Mouse (Mus musculus) skeletal muscle tissue, adult 2 months (tissue): ENCODE measurements around the gene Macf1.
"Not testable (repeated sequence)": the region's sequence is repeated elsewhere in the genome, so short reads cannot be mapped to it uniquely, and the experiment has no call there.

Experiments
- DNase-seq: peaks from one replicate; pipeline ENCODE4 v3.0.0-alpha.2; 2012; ENCODE audit warnings: low read depth, low spot score

Gene Macf1

DNA sequence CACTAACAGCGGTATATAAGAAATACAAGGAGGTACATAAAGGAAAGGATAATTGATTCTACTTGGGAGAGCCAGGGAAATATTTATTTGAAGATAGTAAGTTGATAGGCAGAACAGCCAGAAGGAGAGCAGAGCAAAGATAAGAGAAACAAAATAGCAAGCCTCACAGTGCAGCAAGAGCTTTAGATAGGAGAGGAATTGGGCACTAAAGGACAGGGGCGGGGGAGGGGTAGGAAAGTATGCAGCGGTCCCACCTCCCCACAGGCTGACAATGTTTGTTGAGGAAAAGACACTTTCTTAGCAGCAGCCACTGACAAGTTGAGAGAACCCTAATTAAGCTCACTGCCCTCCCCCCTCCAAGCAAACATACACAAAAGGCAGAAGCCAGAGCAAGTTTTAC is 131.5 kb downstream of the Macf1 start:
- DNase-seq, result no peak

DNA sequence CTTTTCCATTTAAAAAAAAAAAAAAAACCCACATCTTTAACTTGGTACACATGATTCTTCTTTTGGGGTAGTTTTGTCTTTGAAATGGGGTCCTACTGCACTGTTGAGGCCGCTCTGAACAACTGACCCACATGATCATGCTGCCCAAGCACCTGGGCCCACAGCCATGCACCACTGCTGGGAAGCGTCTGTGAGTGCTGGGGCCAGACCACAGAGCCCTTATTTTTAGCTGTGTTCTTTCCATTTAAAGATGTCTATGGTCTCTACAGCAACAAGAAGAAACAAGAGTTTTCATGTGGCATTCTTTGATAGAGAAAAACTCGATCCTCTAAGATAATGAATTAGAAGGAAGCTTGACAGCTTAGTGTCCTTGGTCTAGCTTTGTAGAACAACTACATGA is 135.8 kb downstream of the Macf1 start:
- no peak for DNase-seq

DNA sequence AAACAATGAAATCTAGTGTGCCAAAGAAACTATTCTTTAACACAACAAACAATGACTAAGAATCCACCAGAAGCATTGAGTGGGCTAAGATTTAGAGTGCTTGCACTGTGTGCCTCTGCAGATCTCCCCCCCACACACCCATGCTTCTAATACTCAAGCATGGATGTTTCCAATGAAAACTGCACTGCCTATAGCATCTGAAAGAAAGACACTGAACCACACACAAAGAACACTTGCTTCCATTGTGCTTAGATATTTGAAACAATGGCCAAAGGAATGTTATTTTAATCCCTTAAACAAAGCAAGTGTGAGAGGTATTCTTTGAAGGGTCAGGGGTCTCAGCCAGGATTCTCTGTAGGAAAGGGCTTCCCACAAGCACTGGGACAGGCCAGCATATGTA is 140.5 kb downstream of the Macf1 start:
- DNase-seq, result no peak

DNA sequence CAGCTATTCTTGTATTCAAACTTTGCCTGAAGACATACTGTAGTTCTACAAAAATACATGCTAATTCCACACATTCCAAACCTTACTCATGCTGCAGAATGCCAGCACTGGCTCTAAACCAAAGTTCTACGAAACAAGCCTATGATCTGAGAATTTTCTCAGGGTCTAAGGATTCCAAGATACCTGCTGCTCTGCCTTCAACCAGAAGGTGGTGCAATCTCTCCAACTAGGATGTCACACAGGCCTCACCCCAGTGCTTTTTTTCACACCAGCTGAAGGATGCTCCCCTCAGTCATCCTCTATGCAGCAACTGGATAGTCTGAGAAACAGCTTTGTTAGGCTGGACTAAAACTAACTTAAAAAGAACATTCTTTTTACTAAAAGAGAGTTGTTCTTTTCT is 148.9 kb downstream of the Macf1 start:
- DNase-seq, result peak; percentile 47

DNA sequence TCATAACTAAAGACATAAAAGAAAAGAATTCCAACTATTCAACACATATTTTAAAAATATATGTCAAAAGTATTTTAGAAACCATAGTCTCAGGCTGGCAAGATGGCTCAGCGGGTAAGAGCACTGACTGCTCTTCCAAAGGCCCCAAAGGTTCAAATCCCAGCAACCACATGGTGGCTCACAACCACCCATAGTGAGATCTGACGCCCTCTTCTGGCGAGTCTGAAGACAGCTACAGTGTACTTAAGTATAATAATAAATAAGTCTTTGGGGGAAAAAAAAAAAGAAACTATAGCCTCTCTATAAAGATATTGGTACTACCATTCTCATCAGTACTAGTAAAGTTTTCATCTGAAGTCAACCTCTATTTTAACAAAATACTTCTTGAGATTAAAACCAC is 152.2 kb downstream of the Macf1 start:
- DNase-seq, result no peak

DNA sequence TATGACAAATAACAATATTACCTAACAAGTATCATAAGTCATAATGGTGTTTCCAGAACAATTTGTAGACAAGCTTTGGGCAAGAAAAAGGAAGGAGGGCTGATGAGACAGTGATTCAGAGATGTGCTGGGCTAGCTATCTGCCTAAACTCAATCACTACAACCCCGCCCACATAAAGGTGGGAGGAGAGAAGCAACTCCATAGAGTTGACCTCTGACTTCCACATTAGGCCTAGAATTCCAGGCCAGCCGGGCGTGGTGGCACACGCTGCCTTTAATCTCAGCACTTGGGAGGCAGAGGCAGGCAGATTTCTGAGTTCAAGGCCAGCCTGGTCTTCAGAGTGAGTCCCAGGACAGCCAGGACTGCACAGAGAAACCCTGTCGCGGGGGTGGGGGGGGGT is 153.2 kb downstream of the Macf1 start:
- DNase-seq, result no peak

DNA sequence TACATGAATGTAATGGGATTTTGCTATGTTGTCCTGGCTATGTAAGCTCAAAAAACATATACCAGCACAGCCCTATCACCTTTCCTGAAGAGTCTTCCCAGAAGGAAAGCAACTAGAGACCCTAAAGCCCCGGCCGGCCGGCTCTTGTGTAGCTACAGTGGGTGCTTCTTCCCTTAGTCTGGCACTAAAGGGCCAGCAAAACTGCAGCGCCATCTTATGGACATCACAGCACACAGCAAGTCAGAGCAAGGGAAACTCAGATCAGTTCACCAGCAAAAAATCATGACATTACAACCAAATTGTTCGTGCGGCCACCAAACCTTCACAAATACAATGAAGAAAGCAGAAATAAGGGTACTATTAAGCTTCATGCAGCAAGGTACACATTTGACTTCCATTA is 154.9 kb downstream of the Macf1 start:
- DNase-seq, result peak; percentile 24

DNA sequence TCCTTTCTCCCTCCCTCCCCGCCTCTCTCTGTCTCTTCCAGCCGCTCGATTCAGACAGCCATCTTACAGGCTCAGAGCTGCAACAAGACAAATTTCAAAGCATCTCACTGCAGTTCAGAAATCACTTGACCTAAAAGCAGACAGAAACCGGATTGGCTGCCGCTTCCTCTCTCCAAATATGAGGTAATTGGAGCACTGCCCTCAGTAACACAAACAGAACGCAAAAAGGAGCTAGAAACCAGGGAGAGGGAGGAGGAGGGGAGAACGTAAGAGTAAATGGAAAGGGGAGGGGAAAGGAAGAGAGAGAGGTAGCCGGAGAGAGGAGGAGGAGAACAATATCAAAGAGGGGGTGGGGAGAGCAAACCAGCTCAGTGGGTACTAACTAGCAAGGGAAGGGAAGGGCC is 156.6 kb downstream of the Macf1 start:
- peak; percentile 25 for DNase-seq

DNA sequence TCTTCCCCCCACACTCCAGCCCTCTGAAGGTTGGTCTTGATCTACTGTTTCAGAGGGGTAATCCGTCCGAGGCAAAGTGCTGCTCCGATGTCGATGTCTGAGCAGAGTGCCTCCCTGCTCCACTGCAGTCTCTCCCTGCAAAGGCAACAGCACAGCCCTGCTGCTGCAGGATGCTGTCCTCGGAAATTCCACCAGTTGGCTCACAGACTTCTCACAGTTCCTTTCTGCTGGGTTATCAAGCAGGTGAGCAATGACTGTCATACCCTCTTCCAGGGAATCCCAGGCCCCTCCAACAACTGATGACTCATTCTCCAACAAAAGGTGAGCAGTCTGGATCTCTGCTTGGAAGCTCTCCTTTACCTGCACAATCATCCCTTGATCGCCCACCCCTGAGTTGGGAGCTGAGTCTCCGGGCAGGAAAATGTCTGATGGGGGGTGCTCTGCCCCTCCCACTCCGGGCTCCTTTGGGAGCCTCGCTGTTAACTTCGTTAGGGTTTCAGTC is 157.3 kb downstream of the Macf1 start:
- DNase-seq, result no peak

DNA sequence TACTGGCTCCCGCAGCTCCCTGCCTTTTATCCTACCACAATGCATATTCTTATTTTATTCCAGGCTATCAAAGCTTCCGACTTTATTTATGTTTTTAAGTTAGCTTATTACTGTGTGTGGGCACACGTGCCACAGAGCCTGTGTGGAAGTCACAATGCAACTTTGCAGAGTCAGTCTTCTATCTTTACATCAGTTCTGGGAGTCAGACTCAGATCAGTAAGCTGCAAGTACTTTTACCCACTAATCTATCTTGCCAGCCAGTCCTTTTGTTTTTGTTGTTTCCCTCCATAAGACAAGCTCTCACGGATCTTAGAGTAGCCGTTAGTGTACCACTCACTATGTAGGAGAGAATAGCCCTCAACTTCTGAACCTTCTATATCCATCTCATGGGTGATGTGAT is 159.4 kb downstream of the Macf1 start:
- DNase-seq, result no peak

DNA sequence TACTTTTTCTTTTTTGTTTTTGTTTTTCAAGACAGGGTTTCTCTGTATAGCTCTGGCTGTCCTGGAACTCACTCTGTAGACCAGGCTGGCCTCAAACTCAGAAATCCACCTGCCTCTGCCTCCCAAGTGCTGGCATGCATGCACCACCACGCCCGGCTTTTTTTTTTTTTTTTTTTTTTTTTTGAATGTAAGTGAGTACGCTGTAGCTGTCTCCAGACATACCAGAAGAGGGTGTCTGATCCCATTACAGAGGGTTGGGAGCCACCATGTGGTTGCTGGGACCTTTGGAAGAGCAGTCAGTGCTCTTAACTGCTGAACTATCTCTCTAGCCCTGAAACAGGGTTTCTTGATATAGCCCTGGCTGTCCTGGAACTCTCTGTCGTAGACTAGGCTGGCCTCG is 164.0 kb downstream of the Macf1 start:
- not testable (repeated sequence) for DNase-seq

DNA sequence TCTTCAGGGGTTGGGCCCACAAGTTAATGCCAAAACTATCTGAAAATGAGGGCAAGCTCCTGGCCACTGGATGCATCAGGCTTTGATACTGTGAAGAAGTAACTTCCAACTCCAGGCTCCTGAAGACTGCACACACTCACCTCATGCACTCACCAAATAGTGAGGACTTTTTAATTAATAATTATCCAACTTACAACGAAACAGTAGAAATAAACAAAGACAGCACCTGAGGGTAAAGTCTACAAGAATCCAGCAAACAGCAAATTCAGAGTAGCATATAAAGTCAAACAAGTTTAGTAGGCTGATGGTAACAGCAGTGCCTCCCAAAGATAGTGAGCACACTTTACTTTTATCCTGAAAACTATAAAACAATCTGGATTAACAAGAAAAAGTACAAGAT is 168.5 kb downstream of the Macf1 start:
- DNase-seq, result no peak

DNA sequence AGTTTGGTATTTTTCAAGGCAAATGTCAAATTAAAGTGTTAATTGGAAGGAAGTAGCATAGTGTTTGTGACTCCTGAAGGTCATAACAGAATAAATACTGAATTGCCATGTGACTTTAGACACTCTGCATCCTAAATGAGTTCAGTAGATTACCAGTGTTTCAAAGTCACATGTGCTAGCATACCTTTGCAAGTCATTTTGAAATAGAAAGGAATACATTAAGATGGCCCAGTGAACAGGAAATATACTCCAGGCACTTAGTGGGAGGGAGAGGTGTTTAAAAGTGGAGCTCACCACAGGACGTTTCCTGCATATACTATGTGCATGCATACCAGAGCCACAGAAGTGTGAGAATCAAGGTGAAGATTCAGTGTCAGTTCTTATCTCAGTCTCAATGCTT is 174.0 kb downstream of the Macf1 start:
- no peak for DNase-seq

DNA sequence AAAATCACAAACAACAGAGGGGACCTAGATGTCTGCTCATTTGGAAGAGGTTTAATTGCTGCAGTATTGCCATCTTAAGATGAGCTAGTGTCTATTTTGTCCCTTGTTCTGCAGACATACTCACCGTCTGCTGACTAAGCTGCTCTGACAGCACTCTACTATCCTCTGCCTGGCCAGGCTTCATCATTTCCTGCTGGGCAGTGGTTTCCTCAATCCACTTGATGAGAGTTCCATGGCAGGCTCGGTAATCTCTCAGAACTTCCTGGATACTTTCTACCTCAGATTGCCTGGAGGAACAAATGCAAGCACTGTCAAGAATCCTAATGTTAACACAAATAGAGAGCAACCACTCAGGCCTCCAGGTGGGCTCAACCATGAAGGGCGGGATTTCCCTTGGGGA is 195.1 kb downstream of the Macf1 start:
- DNase-seq, result no peak

DNA sequence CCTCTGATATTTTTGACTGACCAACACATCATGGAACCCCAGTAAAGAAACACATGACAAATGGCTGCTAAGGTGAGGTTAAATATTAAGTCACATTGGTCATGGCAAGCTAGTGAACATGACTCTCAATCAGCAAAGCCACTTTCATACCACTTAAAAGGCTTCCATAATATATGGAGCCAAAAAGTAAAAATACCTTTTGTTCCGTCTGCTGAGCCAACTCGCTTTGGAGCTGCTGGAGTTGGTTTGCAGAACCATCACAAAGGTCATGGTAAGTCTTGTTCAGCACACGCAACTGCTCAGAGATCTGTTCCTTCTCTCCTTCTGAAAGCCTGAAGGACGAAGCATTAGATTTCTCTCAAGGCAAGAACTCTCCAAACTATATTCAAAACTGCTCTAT is 204.2 kb downstream of the Macf1 start:
- DNase-seq, result no peak

DNA sequence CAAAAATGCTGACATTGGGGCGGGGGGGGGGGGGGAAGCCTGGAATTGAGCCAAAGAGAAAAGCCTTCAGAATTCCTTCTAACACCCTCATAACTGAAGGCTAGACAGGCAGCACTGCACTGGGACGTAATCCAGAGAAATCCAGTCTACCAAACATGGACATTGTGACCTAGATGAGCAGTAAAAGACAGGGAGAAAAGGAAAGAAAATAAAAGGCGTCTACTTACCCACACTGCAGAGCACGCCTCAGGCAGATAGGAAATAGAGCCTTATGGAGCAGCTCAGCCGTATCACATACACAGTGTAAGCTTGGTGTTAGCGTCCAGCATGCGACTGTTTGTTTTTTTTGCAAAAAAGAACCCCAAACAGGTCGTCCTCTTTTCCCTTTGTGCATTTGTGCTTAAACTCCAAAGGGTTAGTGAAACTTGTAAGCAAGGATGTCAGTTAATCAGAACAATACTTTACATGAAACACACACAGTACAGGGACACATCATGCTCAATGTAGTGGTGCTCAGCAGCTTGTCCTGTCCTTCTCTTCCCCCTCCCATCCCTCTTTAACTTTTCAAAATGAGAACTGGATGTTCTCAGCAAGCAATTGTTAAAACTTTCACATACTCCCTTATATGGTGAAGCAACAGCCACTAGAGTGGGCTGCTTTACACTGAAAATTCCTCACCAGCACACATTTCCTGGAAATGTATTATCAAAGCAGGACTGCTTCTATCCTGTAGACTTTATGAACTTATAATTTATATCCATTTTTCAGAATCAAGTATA is 205.3 kb downstream of the Macf1 start:
- no peak for DNase-seq

DNA sequence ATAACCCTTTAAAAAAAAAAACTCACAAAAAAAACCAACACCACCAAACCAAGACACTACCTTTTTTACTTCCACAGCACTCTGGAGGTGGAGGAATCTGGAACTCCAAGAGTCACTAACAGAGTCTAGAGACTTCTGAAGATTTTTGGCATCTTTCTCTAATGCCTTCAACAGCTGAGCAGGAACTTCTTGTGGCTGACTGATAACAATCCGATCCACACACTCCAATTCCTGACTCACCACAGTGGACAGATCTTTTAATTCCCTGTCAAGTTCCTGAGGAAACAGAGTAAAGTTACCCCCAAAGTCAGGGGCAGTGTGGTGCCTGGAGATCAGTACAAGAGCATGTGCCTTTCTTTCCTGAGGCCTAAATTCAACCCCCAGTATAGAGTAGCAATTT is 218.4 kb downstream of the Macf1 start:
- no peak for DNase-seq

DNA sequence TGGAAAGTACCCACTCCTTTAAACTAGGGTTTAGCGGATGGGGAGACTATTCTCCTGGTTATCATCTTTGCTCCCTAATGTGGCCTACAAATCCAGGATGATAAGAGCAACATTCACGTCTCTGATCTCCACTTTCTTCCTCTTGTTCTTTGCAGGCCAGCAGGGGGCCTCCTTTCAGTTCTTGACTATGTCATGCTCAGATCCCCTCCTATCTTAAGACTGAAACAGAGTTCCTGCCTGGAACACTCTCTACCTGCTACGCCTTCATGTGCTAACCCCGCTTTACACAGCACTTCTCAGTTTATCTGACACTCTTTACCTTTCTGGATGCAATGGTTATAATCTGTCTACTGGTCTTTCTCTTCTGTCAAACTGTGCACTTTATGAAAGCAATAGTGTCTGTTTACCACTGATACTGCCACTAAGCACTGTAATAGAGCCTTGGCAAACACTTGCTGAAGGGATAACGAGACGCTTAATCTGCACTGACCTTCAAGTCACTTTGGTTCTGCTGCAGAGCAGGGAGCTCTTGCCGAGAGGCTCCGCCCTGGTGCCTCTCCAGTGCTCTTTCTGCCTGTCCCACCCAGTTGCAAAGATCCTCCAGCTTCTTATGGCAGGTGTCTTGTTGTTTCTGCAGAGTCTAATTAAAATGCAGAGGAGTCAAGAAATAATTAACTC is 223.4 kb downstream of the Macf1 start:
- no peak for DNase-seq

DNA sequence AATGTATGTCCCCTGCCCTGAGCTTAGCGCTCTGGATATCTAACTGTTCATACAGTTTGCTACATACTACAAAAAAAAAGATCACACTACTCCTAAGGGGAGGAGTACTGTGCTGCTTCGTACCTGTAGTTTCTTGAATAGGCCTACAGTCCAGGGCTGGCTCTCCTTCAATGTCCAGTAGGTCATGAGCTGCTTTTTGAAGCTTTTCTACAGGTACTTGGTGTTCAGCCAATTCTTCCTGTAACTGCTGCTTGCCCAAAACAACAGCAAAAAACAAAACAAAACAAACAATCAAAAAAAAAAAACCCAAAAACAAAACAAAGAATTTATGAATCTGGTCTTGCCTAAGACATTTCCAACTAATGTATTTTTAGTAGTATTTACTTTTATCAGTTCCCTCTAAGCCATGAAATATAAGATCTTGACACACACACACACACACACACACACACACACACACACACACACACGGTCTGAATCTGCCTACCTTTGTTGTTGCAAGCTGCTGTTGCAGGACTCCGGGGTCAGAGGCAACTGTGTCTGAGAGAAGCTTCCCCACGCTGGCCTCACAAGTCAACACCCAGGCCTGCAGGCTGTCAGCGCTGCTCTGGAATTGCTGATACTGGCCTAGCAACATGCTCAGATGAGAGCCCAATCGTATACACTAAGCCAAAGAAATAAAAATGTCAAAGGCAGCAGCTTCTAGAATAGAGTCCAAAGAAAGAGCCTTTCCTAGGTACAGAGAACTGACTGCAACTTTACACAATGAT is 229.1 kb downstream of the Macf1 start:
- DNase-seq, result no peak

DNA sequence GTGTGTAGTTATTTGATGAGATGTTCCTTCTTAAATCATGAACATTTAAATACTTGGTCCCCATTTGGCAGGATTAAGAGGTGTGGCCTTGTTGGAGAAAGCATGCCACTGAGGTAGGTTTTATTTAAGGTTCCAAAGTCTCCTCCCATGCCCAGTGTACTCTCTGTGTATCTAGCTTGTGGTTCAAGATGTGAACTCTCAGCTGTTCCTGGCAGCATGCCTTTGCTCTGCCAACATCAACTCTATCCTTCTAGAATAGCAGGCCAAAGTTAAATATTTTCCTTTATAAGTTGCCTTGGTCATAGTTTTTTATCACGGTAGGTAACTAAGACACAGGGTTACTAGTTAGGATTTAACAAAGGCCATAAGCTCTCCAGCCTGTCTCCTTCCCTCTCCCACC is 230.4 kb downstream of the Macf1 start:
- no peak for DNase-seq

DNA sequence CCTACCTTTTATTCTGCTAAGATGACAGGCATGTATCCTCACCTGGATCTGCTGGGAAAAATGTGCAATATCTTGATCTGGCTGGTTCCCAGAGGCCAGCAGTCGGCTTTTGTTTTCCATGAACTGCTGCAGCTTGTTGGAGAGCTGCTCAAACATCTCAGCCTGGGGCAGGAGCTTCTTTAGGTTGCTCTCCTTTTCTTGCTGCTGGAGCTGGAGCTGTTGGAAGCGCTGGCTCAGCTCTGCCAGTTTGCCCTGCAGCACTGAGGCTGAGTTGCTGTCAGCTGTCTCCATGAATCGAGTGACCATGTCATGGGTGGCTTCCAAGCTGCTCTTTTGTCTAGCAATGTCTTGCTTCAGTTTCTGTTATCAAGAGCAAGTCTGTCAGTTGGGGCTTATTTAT is 232.2 kb downstream of the Macf1 start:
- no peak for DNase-seq

DNA sequence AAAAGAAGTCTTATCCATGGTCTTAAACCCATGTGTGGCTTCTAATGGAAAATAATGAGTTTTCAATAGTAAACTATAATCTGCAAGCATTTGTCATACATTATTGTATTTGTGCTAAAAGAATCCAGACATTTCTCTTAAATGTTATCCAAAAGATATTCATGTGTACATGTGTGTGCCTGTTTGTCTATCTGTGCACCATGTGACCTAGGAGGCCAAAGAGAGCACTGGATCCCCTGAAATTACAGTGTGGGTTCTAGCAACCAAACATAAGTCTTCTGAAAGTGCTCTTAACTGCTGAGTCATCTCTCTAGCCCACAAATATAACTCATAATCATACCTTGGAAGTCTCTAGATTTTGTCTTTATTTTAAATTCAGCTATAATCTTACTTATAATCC is 234.9 kb downstream of the Macf1 start:
- DNase-seq, result no peak

DNA sequence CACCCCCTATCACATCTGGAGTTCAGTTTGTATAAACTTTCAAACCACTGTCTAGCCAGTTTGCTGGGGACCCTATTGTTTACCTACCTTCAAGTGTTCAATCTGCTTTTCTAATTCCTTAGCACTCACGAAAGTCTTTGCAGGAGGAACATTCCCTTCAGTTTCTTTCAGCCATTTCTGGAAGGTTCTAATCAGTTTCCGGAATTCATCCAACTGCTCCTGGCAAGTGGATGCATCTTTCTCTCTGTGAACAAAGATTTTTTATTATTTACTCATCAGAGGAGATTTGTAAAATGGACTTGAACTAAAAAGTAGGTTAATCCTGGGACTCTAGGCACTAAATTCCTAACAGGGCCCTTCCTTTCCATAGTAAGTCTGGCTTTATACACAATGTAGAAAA is 236.1 kb downstream of the Macf1 start:
- DNase-seq, result no peak
